Mouse (Mus musculus): Measurements from ENCODE around the gene Fndc5. TPM values are rescaled to one million over a fixed set of nuclear protein-coding genes. Genes with fewer than 3 reads are reported as not detected.

Fndc5 gene
- polyA plus RNA-seq, 1 experiment from 2014 or later, result 29.1 TPM

- peak overlapping the region; percentile 28; the same call in 1 of the 2 replicates for H3K9ac ChIP-seq (ENCODE audit: low read depth, low read length)
- H3K4me3 ChIP-seq (ENCODE audit: low read depth, low read length), result no peak overlapping the region
- DNase-seq (ENCODE audit: low spot score), result no peak
- H3K27me3 ChIP-seq (replicated peaks; ENCODE audit: control insufficient read depth, insufficient read depth, low read length), result 0 out of 2 replicates have a peak, but pooled peaks cover 3% of the 10 kb centered on the region
- peaks cover 25% of the 10 kb centered on the region for H3K4me1 ChIP-seq (ENCODE audit: control insufficient read depth, insufficient read depth, low read length)
- WGBS, result 72% methylated on average over 17 of the region's 17 CpGs
- no peak overlapping the region for H3K4me2 ChIP-seq (ENCODE audit: low read depth, low read length)
- 0 out of 2 replicates have a peak, but pooled peaks cover 4% of the 10 kb centered on the region for H3K36me3 ChIP-seq (ENCODE audit: control insufficient read depth, insufficient read depth, low read length)
- ATAC-seq (ENCODE audit: low read depth), result no peak
- no peaks in the 10 kb centered on the region for H3K9me3 ChIP-seq (ENCODE audit: control insufficient read depth, low read length)
- H3K27ac ChIP-seq (replicated peaks; ENCODE audit: low read depth, low read length), result no peak overlapping the region
These were observed 5.0 kb downstream of the Fndc5 start for GRCm38 (mm10) chr4:129141560-129142438.

DNA sequence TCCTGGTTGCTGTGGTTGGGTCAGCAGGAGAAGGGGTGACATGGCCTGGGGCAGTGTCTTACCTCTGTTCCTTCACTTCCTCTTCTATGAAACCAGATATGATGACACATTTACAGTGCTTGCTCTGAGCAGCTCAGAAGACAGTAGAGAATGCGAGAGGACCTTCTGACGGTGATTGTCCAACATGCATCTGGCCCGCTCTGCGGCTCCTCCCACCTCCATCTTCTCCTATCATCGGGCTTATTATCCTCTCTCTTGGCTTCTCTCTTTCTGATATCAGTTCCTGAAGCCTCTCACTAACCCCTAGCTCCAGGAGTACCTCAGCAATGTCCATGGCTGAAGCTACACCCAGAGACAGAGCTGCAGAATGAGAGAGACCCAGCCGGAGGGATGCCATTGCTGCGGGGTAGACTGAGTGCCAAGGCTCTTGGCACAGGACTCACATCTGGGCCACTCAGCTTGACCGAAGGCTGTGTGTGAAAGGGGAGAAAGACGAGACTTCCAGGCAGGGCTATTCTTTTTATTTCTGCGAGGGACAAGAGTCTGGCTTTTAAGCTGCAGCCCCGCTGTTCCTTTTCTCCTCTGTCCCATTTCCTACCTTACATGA lies 5.7 kb downstream of the Fndc5 start:
- H3K27me3 ChIP-seq (replicated peaks; ENCODE audit: control insufficient read depth, insufficient read depth, low read length), result 0 out of 2 replicates have a peak, but pooled peaks cover 2% of the 10 kb centered on the region

DNA sequence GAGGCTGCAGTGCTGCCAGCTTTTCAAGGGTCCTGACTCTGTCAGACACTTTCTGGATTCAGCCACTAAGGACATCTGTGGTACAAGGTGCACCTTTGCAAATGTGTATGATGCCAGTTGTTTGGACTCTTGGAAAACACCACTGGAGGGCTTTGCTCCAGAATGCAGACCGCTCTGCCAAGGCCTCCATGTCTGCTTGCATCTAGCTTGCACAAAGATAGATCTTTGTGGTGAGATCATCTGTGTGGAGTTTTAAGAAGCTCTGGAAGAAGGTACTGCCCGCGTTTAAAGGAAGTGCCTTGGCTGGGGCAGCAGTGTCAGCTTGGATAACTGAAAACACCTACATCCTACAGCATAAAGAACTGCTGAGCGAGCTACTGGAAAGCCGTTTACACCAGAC lies 6.7 kb downstream of the Fndc5 start:
- no peak for ATAC-seq (ENCODE audit: low read depth)
- peaks cover 8% of the 10 kb centered on the region; the same call in 1 of the 2 replicates for H3K36me3 ChIP-seq (ENCODE audit: control insufficient read depth, insufficient read depth, low read length)
- no peaks in the 10 kb centered on the region for H3K27me3 ChIP-seq (replicated peaks; ENCODE audit: control insufficient read depth, insufficient read depth, low read length)
- H3K4me2 ChIP-seq (ENCODE audit: low read depth, low read length), result no peak overlapping the region
- DNase-seq (ENCODE audit: low spot score), result no peak
- H3K9me3 ChIP-seq (ENCODE audit: control insufficient read depth, low read length), result no peaks in the 10 kb centered on the region
- H3K4me3 ChIP-seq (ENCODE audit: low read depth, low read length), result no peak overlapping the region
- H3K27ac ChIP-seq (replicated peaks; ENCODE audit: low read depth, low read length), result peak overlapping the region; percentile 80; the same call in 1 of the 2 replicates
- 86% methylated on average over 5 of the region's 5 CpGs for WGBS
- peaks cover 25% of the 10 kb centered on the region for H3K4me1 ChIP-seq (ENCODE audit: control insufficient read depth, insufficient read depth, low read length)
- no peak overlapping the region for H3K9ac ChIP-seq (ENCODE audit: low read depth, low read length)

More for the DNA sequence above, 5.7 kb downstream of the Fndc5 start:
- DNase-seq (ENCODE audit: low spot score), result no peak
- WGBS, result 86% methylated on average over 11 of the region's 11 CpGs
- Histone ChIP-seq H3K4me3 (ENCODE audit: low read depth, low read length) (no peak overlapping the region), H3K36me3 (ENCODE audit: control insufficient read depth, insufficient read depth, low read length) (0 out of 2 replicates have a peak, but pooled peaks cover 4% of the 10 kb centered on the region), H3K9ac (ENCODE audit: low read depth, low read length) (no peak overlapping the region), H3K4me2 (ENCODE audit: low read depth, low read length) (no peak overlapping the region), H3K9me3 (ENCODE audit: control insufficient read depth, low read length) (no peaks in the 10 kb centered on the region), H3K27ac (replicated peaks; ENCODE audit: low read depth, low read length) (no peak overlapping the region), H3K4me1 (ENCODE audit: control insufficient read depth, insufficient read depth, low read length) (peaks cover 25% of the 10 kb centered on the region)
- ATAC-seq (ENCODE audit: low read depth), result no peak

- no peaks in the 10 kb centered on the region for H3K9me3 ChIP-seq (ENCODE audit: control insufficient read depth, low read length)
- 43% methylated on average over 16 of the region's 16 CpGs for WGBS
- peaks cover 25% of the 10 kb centered on the region for H3K4me1 ChIP-seq (ENCODE audit: control insufficient read depth, insufficient read depth, low read length)
- H3K9ac ChIP-seq (ENCODE audit: low read depth, low read length), result no peak overlapping the region; the same call in 1 of the 2 replicates
- ATAC-seq (ENCODE audit: low read depth) (peak; percentile 81), DNase-seq (ENCODE audit: low spot score) (peak; percentile 90)
- H3K4me3 ChIP-seq (ENCODE audit: low read depth, low read length), result no peak overlapping the region
- peaks cover 20% of the 10 kb centered on the region for H3K36me3 ChIP-seq (ENCODE audit: control insufficient read depth, insufficient read depth, low read length)
- H3K27me3 ChIP-seq (replicated peaks; ENCODE audit: control insufficient read depth, insufficient read depth, low read length), result no peaks in the 10 kb centered on the region
- H3K4me2 ChIP-seq (ENCODE audit: low read depth, low read length), result 0 out of 2 replicates have a peak overlapping the region, but pooled peaks have one; percentile 11
- H3K27ac ChIP-seq (replicated peaks; ENCODE audit: low read depth, low read length), result peak overlapping the region; percentile 80
These were observed 7.9 kb downstream of the Fndc5 start for GRCm38 (mm10) chr4:129144401-129145367.

DNA sequence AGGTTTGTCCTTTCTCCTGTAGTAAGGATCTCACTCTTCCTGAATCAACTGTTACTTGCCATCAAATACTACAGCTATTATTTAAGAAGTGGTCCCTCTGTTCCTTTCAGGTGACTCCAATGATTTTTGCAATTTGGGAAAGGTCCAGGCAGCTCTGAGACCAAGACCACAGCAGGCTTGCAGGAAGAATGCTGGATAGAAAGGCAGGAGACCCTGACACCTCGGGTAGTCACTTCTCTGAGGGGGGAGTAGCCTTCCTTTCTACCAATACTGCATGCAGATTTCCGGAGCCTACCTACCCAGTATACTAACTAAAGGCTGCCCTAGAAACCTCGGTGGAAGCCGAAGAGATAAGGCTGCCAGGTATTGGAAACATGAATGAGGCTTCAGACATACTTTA lies 8.6 kb downstream of the Fndc5 start:
- no peak overlapping the region for H3K4me3 ChIP-seq (ENCODE audit: low read depth, low read length)
- peak overlapping the region; percentile 80 for H3K27ac ChIP-seq (replicated peaks; ENCODE audit: low read depth, low read length)
- DNase-seq (ENCODE audit: low spot score), result no peak
- 67% methylated on average over 4 of the region's 4 CpGs for WGBS
- H3K4me2 ChIP-seq (ENCODE audit: low read depth, low read length), result peak overlapping the region; percentile 11; the same call in 1 of the 2 replicates
- H3K9ac ChIP-seq (ENCODE audit: low read depth, low read length), result no peak overlapping the region
- no peaks in the 10 kb centered on the region for H3K27me3 ChIP-seq (replicated peaks; ENCODE audit: control insufficient read depth, insufficient read depth, low read length)
- H3K4me1 ChIP-seq (ENCODE audit: control insufficient read depth, insufficient read depth, low read length), result peaks cover 25% of the 10 kb centered on the region
- no peaks in the 10 kb centered on the region for H3K9me3 ChIP-seq (ENCODE audit: control insufficient read depth, low read length)
- H3K36me3 ChIP-seq (ENCODE audit: control insufficient read depth, insufficient read depth, low read length), result peaks cover 25% of the 10 kb centered on the region
- ATAC-seq (ENCODE audit: low read depth), result no peak

- Histone ChIP-seq H3K4me1 (ENCODE audit: control insufficient read depth, insufficient read depth, low read length) (peaks cover 25% of the 10 kb centered on the region), H3K4me2 (ENCODE audit: low read depth, low read length) (no peak overlapping the region), H3K9me3 (ENCODE audit: control insufficient read depth, low read length) (no peaks in the 10 kb centered on the region), H3K9ac (ENCODE audit: low read depth, low read length) (no peak overlapping the region), H3K27me3 (replicated peaks; ENCODE audit: control insufficient read depth, insufficient read depth, low read length) (no peaks in the 10 kb centered on the region), H3K36me3 (ENCODE audit: control insufficient read depth, insufficient read depth, low read length) (peaks cover 30% of the 10 kb centered on the region), H3K27ac (replicated peaks; ENCODE audit: low read depth, low read length) (peak overlapping the region; percentile 80; the same call in 1 of the 2 replicates), H3K4me3 (ENCODE audit: low read depth, low read length) (no peak overlapping the region)
- ATAC-seq (ENCODE audit: low read depth), result no peak
- 58% methylated on average over 4 of the region's 4 CpGs for WGBS
- no peak for DNase-seq (ENCODE audit: low spot score)
These were observed 9.1 kb downstream of the Fndc5 start for GRCm38 (mm10) chr4:129145943-129146342.

DNA sequence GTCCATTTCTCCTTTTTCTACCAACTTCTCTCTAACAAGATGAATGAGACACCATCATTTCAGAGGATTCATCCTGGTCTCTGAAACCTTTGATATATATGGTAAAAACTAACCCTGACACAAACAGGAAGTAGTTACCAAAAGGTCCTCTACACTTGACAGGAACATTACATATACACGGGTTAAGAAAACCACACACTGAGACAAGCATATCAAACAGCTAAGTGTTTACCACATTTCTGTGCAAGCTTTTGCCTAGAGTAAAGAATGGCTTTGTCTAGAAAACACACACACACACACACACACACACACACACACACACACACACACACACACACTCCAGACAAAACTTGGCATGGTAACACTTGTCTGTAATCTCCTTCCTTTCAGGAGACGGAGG lies 9.6 kb downstream of the Fndc5 start:
- ATAC-seq (ENCODE audit: low read depth) (no peak), DNase-seq (ENCODE audit: low spot score) (no peak)
- peaks cover 22% of the 10 kb centered on the region for H3K4me1 ChIP-seq (ENCODE audit: control insufficient read depth, insufficient read depth, low read length)
- H3K4me3 ChIP-seq (ENCODE audit: low read depth, low read length), result no peak overlapping the region
- H3K9me3 ChIP-seq (ENCODE audit: control insufficient read depth, low read length), result no peaks in the 10 kb centered on the region
- H3K36me3 ChIP-seq (ENCODE audit: control insufficient read depth, insufficient read depth, low read length), result peaks cover 35% of the 10 kb centered on the region
- no peak overlapping the region for H3K4me2 ChIP-seq (ENCODE audit: low read depth, low read length)
- 52% methylated on average over 2 of the region's 2 CpGs for WGBS
- no peaks in the 10 kb centered on the region for H3K27me3 ChIP-seq (replicated peaks; ENCODE audit: control insufficient read depth, insufficient read depth, low read length)
- H3K9ac ChIP-seq (ENCODE audit: low read depth, low read length), result no peak overlapping the region
- no peak overlapping the region; the same call in 1 of the 2 replicates for H3K27ac ChIP-seq (replicated peaks; ENCODE audit: low read depth, low read length)
